Mouse (Mus musculus) olfactory bulb, adult 2 months (tissue): Measurements from ENCODE around the gene Dach1.

Experiments used
- CTCF ChIP-seq: fragments of 200-500 bp; IDR thresholded peaks from 2 replicates; pipeline ENCODE4 v1.5.1; 2012; ENCODE audit warnings: low read depth, mild to moderate bottlenecking, low read length, moderate library complexity; ENCODE audit not compliant: insufficient read depth
- POLR2A ChIP-seq: fragments of 200-500 bp; IDR thresholded peaks from 2 replicates; pipeline ENCODE4 v1.6.1; 2012; ENCODE audit warnings: mild to moderate bottlenecking, low read depth, low read length, moderate library complexity; ENCODE audit not compliant: insufficient read depth

- TF ChIP-seq CTCF (no peak), POLR2A (no peak)
Measured at GRCm38 (mm10) chr14:97813557-97813956, 356.0 kb downstream of the Dach1 start.
